Mouse (Mus musculus) erythroblast, embryonic 14.5 days (primary cell): ENCODE measurements around the gene Sephs1. TPM values are rescaled to one million over a fixed set of nuclear protein-coding genes. Genes with fewer than 3 reads are reported as not detected.

ENCODE experiments used
- H3K27me3 ChIP-seq: 2 replicates; pipeline ENCODE4 v1.6.1; 2012; ENCODE audit warnings: inconsistent platforms; ENCODE audit not compliant: control insufficient read depth
- H3K36me3 ChIP-seq: 2 replicates; pipeline ENCODE4 v1.6.1; 2012; ENCODE audit warnings: mild to moderate bottlenecking, inconsistent platforms; ENCODE audit not compliant: control insufficient read depth
- H3K4me1 ChIP-seq: 2 replicates; pipeline ENCODE4 v1.6.1; 2012; ENCODE audit warnings: inconsistent platforms; ENCODE audit not compliant: control insufficient read depth
- H3K4me3 ChIP-seq: replicated peaks from 2 replicates; pipeline ENCODE3; 2012; ENCODE audit warnings: moderate library complexity, mild to moderate bottlenecking, inconsistent platforms
- H3K9me3 ChIP-seq: 2 replicates; pipeline ENCODE4 v1.6.1; 2012; ENCODE audit warnings: low read length, inconsistent platforms, mixed read lengths; ENCODE audit not compliant: control insufficient read depth
- GATA1 ChIP-seq: IDR thresholded peaks from 2 replicates; pipeline ENCODE4 v1.6.1; 2012; ENCODE audit warnings: low read length, inconsistent platforms, mixed read lengths
- TAL1 ChIP-seq: IDR thresholded peaks from 3 replicates; pipeline ENCODE4 v1.6.1; 2012; ENCODE audit warnings: low read length, inconsistent platforms, mixed read lengths
- polyA plus RNA-seq: library from polyadenylated mRNA; stranded (reverse); fragments of >175 nt; gene quantifications from 2 replicates; pipeline ENCODE4 v1.2.3, GENCODE M21; 2012

The Sephs1 gene
- polyA plus RNA-seq, 1 experiment: 0.81 TPM

GRCm38 (mm10) chr2:4950986-4951385 lies 69.6 kb downstream of the Sephs1 start:
- no peaks in the 10 kb centered on the region for H3K4me1 ChIP-seq
- 0 out of 2 replicates have a peak, but pooled peaks cover 2% of the 10 kb centered on the region for H3K9me3 ChIP-seq
- no peaks in the 10 kb centered on the region for H3K36me3 ChIP-seq
- H3K27me3 ChIP-seq: no peaks in the 10 kb centered on the region
- TF ChIP-seq GATA1: no peak
- no peak for TF ChIP-seq TAL1
- no peak overlapping the region for H3K4me3 ChIP-seq

GRCm38 (mm10) chr2:4954216-4954760 lies 72.9 kb downstream of the Sephs1 start:
- Histone ChIP-seq H3K4me3 (no peak overlapping the region), H3K27me3 (no peaks in the 10 kb centered on the region), H3K9me3 (0 out of 2 replicates have a peak, but pooled peaks cover 2% of the 10 kb centered on the region), H3K4me1 (no peaks in the 10 kb centered on the region), H3K36me3 (no peaks in the 10 kb centered on the region)
- TF ChIP-seq TAL1 (no peak), GATA1 (no peak)

- TF ChIP-seq TAL1 (no peak), GATA1 (no peak)
- H3K4me3 ChIP-seq: no peak overlapping the region
- H3K4me1 ChIP-seq: no peaks in the 10 kb centered on the region
- H3K36me3 ChIP-seq: no peaks in the 10 kb centered on the region
- no peaks in the 10 kb centered on the region for H3K27me3 ChIP-seq
- no peaks in the 10 kb centered on the region for H3K9me3 ChIP-seq
Measured at GRCm38 (mm10) chr2:4958039-4958438, 76.7 kb downstream of the Sephs1 start.

Other genes with a start within 250 kb of the Sephs1 start
- 1.7 TPM in 2 replicates for gene Prpf18, start 229.5 kb upstream of the Sephs1 start, polyA plus RNA-seq
- not detected in 2 replicates for gene Bend7, start 163.7 kb upstream of the Sephs1 start, polyA plus RNA-seq
- 0.03 and 0.13 TPM in 2 replicates for gene Phyh, start 37.5 kb downstream of the Sephs1 start, polyA plus RNA-seq
- not detected in 2 replicates for gene Ucma, start 94.6 kb downstream of the Sephs1 start, polyA plus RNA-seq
- 2.0 and 3.5 TPM in 2 replicates for gene Mcm10, start 131.2 kb downstream of the Sephs1 start, polyA plus RNA-seq
- 1.8 and 2.2 TPM in 2 replicates for gene Optn, start 182.5 kb downstream of the Sephs1 start, polyA plus RNA-seq